Mouse (Mus musculus): ENCODE results near the gene Spata25.

Spata25 gene

DNA sequence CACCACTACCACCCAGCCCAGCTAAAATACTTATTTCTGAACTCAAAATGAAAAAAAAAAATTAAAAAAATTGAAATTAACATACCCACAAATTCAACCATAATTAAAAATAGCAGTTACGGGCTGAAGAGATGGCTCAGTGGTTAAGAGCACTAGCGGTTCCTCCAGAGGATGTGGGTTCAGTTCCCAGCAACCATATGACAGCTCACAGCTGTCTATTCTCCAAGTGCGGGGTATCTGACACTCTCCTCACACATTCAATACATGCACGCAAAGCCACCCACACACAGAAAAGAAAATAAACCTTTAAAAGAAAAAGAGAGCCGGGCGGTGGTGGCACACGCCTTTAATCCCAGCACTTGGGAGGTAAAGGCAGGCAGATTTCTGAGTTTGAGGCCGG is 21.7 kb upstream of the Spata25 start:
- DNase-seq: no peak

GRCm38 (mm10) chr2:164845782-164846181 is 17.4 kb upstream of the Spata25 start:
- no peak for DNase-seq

DNA sequence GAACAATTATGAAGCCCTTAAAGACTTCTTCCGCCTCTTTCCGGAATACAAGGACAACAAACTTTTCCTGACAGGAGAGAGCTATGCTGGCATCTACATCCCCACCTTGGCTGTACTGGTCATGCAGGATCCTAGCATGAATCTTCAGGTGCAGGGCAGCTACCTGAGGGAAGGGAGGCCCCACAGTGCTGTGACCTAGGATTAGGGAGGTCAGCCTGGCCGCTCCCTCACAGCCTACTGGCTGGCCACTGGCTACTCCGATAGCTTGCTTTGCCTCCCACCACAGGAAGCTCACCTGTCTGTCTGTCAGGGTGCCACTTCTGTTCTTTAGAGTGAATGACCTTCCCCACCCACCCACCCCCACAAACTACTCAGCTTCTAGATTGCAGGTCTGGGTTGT is 6.8 kb upstream of the Spata25 start:
- peak in 1 of 2 experiments; percentile 20 for DNase-seq

- DNase-seq: peak in 1 of 2 experiments; percentile 26
Measured at GRCm38 (mm10) chr2:164834531-164834930, 6.2 kb upstream of the Spata25 start.

- peak; percentile 92 to 93 for DNase-seq
Measured at GRCm38 (mm10) chr2:164833314-164833959, 5.1 kb upstream of the Spata25 start, which contains the start of gene Neurl2. Gene Neurl2, minus strand, starts transcription at chr2:164833456.

GRCm38 (mm10) chr2:164832748-164833301 is 4.5 kb upstream of the Spata25 start, which contains the start of gene Ctsa:
Gene Ctsa, plus strand, starts transcription at chr2:164832873.
- peak; percentile 87 for DNase-seq

DNA sequence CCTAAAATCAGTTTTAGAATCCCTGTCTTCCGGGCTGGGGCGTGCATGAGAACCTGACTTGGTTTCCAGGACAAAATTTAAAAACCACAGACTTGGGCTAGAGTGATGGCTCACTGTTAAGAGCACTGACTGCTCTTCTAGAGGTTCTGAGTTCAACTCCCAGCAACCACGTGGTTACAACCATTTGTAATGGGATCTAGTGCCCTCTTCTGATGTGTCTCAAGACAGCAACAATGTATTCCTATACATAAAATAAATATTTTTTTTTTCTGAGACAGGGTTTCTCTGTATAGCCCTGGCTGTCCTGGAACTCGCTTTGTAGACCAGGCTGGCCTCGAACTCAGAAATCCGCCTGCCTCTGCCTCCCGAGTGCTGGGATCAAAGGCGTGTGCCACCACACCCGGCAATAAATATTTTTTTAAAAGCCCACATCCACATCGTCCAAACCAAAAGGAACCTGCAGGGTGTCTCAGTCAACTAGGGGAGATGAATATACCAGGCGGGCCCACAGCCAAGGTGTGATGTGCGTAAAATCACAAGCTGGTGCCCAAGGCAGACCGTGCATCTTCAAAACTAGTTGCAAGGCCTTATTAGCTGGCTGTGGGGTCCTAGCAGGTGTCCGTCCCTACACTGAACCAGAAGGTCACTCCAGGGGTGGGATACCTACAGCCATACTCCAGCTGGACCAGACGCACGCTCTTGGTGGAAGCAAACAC is 3.9 kb upstream of the Spata25 start:
- no peak for DNase-seq

DNA sequence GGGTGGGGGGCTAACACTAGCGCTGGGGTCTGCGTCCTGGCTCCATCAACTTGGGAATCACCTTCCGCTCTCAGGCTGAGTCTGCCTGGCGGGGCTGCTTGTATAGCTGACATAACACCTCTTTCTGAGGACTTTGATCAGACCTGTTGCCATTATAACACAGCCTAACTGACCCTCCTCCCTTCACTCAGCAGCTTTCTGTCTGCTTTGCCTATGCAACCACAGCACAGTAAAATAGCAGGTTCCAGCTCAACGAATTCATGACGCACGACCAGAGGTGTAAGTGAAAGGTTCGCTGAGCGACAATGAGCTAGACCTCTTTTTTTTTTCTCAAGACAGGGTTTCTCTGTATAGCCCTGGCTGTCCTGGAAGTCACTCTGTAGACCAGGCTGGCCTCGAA is 2.7 kb upstream of the Spata25 start:
- DNase-seq: no peak

- no peak for DNase-seq
Measured at GRCm38 (mm10) chr2:164829090-164829489, 753 bp upstream of the Spata25 start.

GRCm38 (mm10) chr2:164827146-164827850 is 1.0 kb downstream of the Spata25 start:
- no peak for DNase-seq

DNA sequence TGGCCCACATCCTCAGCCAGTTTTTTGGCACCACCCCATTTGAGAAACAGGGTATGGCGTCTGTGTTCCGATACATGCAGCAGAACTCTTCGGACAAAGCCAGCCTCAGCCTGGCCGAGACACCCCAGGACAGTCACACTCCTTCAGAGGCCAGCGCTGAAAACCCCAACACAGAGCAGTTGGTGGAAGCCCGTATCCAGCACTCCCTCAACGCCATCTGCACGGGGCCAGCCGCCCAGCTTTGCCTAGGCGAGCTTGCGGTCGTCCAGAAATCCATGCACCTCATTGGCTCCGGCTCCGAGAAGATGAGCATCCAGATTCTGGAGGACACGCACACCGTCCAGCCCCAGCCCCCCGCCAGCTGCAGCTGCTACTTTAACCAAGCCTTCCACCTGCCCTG is 2.8 kb downstream of the Spata25 start:
- no peak for DNase-seq

- DNase-seq: no peak
Measured at GRCm38 (mm10) chr2:164823969-164824368, 4.4 kb downstream of the Spata25 start.

DNA sequence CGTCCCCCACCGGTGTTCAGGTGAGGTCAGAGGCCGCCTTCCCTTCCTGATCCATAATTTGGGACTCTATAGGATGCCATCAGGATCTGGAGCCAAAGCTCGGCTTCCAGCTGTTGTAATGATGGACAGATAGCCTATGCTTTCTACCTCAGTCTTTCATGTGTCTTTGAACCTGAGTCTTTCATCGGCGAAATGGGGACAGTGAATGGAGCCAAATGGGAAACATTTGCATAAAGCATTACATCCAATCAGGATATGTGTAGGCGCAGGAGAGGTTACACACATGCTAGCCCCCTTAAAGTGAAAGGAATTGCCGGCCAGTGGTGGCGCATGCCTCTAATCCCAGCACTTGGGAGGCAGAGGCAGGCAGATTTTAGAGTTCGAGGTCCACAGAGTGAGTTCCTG is 5.2 kb downstream of the Spata25 start:
- DNase-seq: peak in 1 of 2 experiments; percentile 30

DNA sequence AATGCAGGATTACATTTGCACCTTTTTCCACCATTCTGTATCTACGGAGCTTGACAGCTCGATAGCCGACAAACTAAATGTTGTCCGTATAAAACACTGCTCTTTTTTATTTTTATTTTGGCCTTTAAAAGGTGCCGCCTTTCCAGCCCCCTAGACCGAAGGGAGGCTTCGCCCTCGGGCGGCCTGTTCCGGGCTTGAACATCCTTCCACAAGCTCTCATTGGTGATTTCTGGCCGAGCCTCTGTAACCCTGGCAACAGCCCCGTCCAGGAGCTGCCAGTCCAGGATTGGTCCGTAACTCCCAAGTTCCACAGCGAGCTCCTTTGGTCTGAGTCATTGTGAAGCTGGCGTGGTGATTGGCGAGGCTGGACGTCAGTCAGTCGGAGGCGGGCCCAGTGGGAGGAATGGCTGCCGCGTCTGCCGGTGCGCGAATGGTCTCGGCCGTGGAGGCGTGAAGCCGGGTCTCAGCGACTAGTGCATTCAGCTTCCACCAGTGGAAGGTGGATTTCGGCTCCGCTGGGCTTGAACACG is 5.6 kb downstream of the Spata25 start, which contains the start of gene Zswim1:
Gene Zswim1 (plus strand): TSS at position 51 of the 530 bp plus-strand sequence.
- DNase-seq: peak; percentile 99 to 100

DNA sequence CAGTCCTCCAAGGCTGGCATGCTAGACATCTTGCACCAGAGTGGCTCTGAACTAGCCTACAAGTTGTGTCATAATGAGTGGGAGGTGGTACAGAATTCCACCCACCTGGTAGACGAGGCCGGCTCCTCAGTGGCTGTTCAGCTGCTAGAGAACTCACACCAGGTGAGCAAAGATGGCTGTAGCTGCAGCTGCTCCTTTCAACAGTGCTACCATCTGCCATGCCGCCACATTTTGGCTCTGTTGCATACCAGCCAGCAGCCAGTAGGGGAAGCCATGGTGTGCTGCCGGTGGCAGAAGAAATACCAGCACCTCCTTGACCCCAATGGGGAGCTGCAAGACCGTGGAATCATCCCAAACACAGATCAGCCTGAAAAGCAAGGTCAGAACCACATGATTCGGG is 7.3 kb downstream of the Spata25 start:
- no peak for DNase-seq

GRCm38 (mm10) chr2:164817703-164818102 is 10.6 kb downstream of the Spata25 start:
- peak in 1 of 2 experiments; percentile 17 for DNase-seq

GRCm38 (mm10) chr2:164817206-164817605 is 11.1 kb downstream of the Spata25 start:
- no peak for DNase-seq

DNA sequence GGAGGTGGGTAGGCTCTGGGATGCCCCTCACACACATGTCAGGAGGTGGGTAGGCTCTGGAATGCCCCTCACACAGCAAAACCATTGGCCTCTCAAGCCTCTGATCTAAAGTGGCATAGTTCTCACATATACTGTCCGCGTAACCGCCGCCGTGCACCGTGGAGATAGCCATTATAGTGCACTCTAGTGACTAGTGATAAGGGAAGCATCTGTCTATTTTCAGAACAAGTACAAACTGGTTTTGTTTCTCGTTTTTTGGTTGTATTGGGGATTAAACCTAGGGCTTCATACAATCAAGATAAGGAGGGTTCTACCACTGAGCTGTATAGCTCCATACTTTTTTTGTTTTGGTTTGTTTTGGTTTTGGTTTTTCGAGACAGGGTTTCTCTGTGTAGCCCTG is 12.5 kb downstream of the Spata25 start:
- DNase-seq: no peak

DNA sequence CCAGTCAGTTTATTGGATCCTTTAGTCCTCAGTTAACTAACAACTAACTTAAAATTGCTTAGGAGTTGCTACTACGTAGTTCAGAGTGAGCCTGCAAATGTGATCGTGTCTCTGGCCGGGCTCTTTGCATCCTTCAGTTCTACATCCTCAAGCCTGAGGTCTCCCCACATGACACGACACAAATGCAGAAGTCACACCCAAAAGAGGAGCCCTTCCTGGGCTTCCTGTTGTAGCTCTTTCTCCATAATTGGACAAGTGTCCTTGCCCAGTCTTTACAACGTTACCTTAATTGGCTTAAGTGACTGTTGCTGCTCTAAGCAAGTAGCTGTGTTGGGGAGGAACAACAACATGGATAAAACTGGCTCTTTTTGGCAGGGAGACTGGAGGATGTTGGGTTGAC is 13.0 kb downstream of the Spata25 start:
- no peak for DNase-seq

GRCm38 (mm10) chr2:164813557-164813956 is 14.8 kb downstream of the Spata25 start:
- no peak for DNase-seq

- DNase-seq: no peak
Measured at GRCm38 (mm10) chr2:164806614-164807013, 21.7 kb downstream of the Spata25 start.

- DNase-seq: no peak
Measured at GRCm38 (mm10) chr2:164805332-164805718, 23.0 kb downstream of the Spata25 start.

Measured in lung, postnatal 4 days (tissue).